Mouse (Mus musculus) limb, embryonic 11.5 days (tissue): ENCODE measurements around the gene Sox12. TPM values are rescaled to one million over a fixed set of nuclear protein-coding genes. Genes with fewer than 3 reads are reported as not detected.

Experiments
- ATAC-seq: fragments of 200-750 bp; cut with Nextera tagmentation; 2 replicates; pipeline ENCODE4 v1.8.0; 2017; ENCODE audit warnings: low read depth; ENCODE audit not compliant: insufficient number of reproducible peaks, low FRiP score, low TSS enrichment
- DNase-seq: peaks from one replicate; pipeline ENCODE4 v3.0.0-alpha.2; 2015; ENCODE audit warnings: low spot score
- H3K27ac ChIP-seq: fragments of 300-500 bp; sonication (generic); replicated peaks from 2 replicates; pipeline ENCODE4 v1.5.1; 2014; ENCODE audit warnings: low read depth, mild to moderate bottlenecking, low read length
- H3K27me3 ChIP-seq: fragments of 300-500 bp; sonication (generic); 2 replicates; pipeline ENCODE4 v1.6.1; 2014; ENCODE audit warnings: mild to moderate bottlenecking, low read length, mixed read lengths; ENCODE audit not compliant: control insufficient read depth, insufficient read depth
- H3K36me3 ChIP-seq: fragments of 300-500 bp; sonication (generic); 2 replicates; pipeline ENCODE4 v1.6.1; 2014; ENCODE audit warnings: mild to moderate bottlenecking, low read length, moderate library complexity, mixed read lengths; ENCODE audit not compliant: control insufficient read depth, insufficient read depth
- H3K4me1 ChIP-seq: fragments of 300-500 bp; sonication (generic); 2 replicates; pipeline ENCODE4 v1.6.1; 2014; ENCODE audit warnings: low read length, mixed read lengths; ENCODE audit not compliant: control insufficient read depth, insufficient read depth
- H3K4me2 ChIP-seq: fragments of 300-500 bp; sonication (generic); 2 replicates; pipeline ENCODE4 v1.6.1; 2014; ENCODE audit warnings: low read depth, mild to moderate bottlenecking, moderate library complexity; ENCODE audit not compliant: severe bottlenecking
- H3K4me3 ChIP-seq: fragments of 300-500 bp; sonication (generic); 2 replicates; pipeline ENCODE4 v1.5.1; 2014; ENCODE audit warnings: low read depth, low read length
- H3K9ac ChIP-seq: fragments of 300-500 bp; sonication (generic); 2 replicates; pipeline ENCODE4 v1.6.1; 2014; ENCODE audit warnings: mild to moderate bottlenecking, low read length
- H3K9me3 ChIP-seq: fragments of 300-500 bp; sonication (generic); 2 replicates; pipeline ENCODE4 v1.6.1; 2016; ENCODE audit warnings: low read length; ENCODE audit not compliant: control insufficient read depth
- WGBS: fragments of 180-500 bp; shearing (Covaris S2); extraction: QIAGEN DNeasy Blood & Tissue Kit; methylation state at CpG from one replicate; pipeline ENCODE4 v1.1.7; 2014; 5-methylcytosine and 5-hydroxymethylcytosine counted together
- polyA plus RNA-seq: library from polyadenylated mRNA; unstranded; fragments of >200 nt; fragmentation: Nextera tagmentation; extraction: Ambion mirVana; gene quantifications from 2 replicates; pipeline ENCODE4 v1.2.1, GENCODE M21; 2014

The Sox12 gene
- polyA plus RNA-seq: 21.1 and 21.8 TPM in 2 replicates

GRCm38 (mm10) chr2:152397680-152398435 is at the start of gene Sox12:
Gene Sox12, minus strand, starts transcription at chr2:152398063.
- Histone ChIP-seq H3K4me2 (peak within 1 kb of the TSS; percentile 58), H3K4me1 (peaks cover 22% of the 10 kb centered on the region), H3K9me3 (no peaks in the 10 kb centered on the region), H3K4me3 (peak within 1 kb of the TSS; percentile 88), H3K9ac (peak within 1 kb of the TSS; percentile 97), H3K36me3 (no peaks in the 10 kb centered on the region), H3K27ac (peak within 1 kb of the TSS; percentile 99), H3K27me3 (no peaks in the 10 kb centered on the region)
- DNase-seq: peak; percentile 100
- ATAC-seq: peak; percentile 57
- WGBS: under 1% methylated on average over 78 of the region's 104 CpGs

- Histone ChIP-seq H3K27me3 (no peaks in the 10 kb centered on the region), H3K9me3 (no peaks in the 10 kb centered on the region), H3K4me2 (no peak overlapping the region), H3K9ac (no peak overlapping the region), H3K27ac (no peak overlapping the region), H3K4me3 (no peak overlapping the region), H3K36me3 (no peaks in the 10 kb centered on the region), H3K4me1 (no peaks in the 10 kb centered on the region)
- 62% methylated on average over 5 of the region's 5 CpGs for whole genome bisulfite sequencing
- DNase-seq: no peak
- no peak for ATAC-seq
Observed at GRCm38 (mm10) chr2:152447461-152447860, 49.6 kb upstream of the Sox12 start.

- no peak overlapping the region for H3K27ac ChIP-seq
- no peak overlapping the region for H3K4me3 ChIP-seq
- H3K4me2 ChIP-seq: no peak overlapping the region
- 81% methylated on average over 2 of the region's 2 CpGs for WGBS
- H3K9me3 ChIP-seq: no peaks in the 10 kb centered on the region
- H3K9ac ChIP-seq: no peak overlapping the region
- H3K36me3 ChIP-seq: no peaks in the 10 kb centered on the region
- no peak for ATAC-seq
- H3K27me3 ChIP-seq: no peaks in the 10 kb centered on the region
- no peak for DNase-seq
- no peaks in the 10 kb centered on the region for H3K4me1 ChIP-seq
Observed at GRCm38 (mm10) chr2:152446642-152447041, 48.8 kb upstream of the Sox12 start.

GRCm38 (mm10) chr2:152443281-152443680 is 45.4 kb upstream of the Sox12 start:
- WGBS: 87% methylated on average over 8 of the region's 8 CpGs
- H3K36me3 ChIP-seq: no peaks in the 10 kb centered on the region

GRCm38 (mm10) chr2:152442322-152442721 is 44.5 kb upstream of the Sox12 start:
- H3K9me3 ChIP-seq: no peaks in the 10 kb centered on the region
- 87% methylated on average over 4 of the region's 4 CpGs for WGBS
- no peak for ATAC-seq
- H3K9ac ChIP-seq: no peak overlapping the region
- H3K4me1 ChIP-seq: peaks cover 1% of the 10 kb centered on the region; the same call in 1 of the 2 replicates
- no peak overlapping the region; the same call in 1 of the 2 replicates for H3K4me2 ChIP-seq
- H3K36me3 ChIP-seq: no peaks in the 10 kb centered on the region
- no peaks in the 10 kb centered on the region for H3K27me3 ChIP-seq
- DNase-seq: no peak
- H3K27ac ChIP-seq: no peak overlapping the region
- H3K4me3 ChIP-seq: no peak overlapping the region

More at GRCm38 (mm10) chr2:152443281-152443680, 45.4 kb upstream of the Sox12 start:
- Histone ChIP-seq H3K4me2 (no peak overlapping the region), H3K4me1 (no peaks in the 10 kb centered on the region), H3K9me3 (no peaks in the 10 kb centered on the region), H3K4me3 (no peak overlapping the region), H3K27me3 (no peaks in the 10 kb centered on the region), H3K9ac (no peak overlapping the region), H3K27ac (no peak overlapping the region)
- ATAC-seq (no peak), DNase-seq (no peak)

GRCm38 (mm10) chr2:152439833-152440232 is 42.0 kb upstream of the Sox12 start:
- H3K27me3 ChIP-seq: no peaks in the 10 kb centered on the region
- H3K4me2 ChIP-seq: no peak overlapping the region
- 84% methylated on average over 2 of the region's 2 CpGs for WGBS
- no peak for ATAC-seq
- peaks cover 4% of the 10 kb centered on the region; the same call in 1 of the 2 replicates for H3K4me1 ChIP-seq
- no peak overlapping the region for H3K27ac ChIP-seq
- H3K4me3 ChIP-seq: no peak overlapping the region
- H3K9me3 ChIP-seq: no peaks in the 10 kb centered on the region
- H3K36me3 ChIP-seq: no peaks in the 10 kb centered on the region
- DNase-seq: no peak
- no peak overlapping the region for H3K9ac ChIP-seq

- DNase-seq (no peak), ATAC-seq (no peak)
- Histone ChIP-seq H3K36me3 (no peaks in the 10 kb centered on the region), H3K9ac (no peak overlapping the region), H3K27me3 (no peaks in the 10 kb centered on the region), H3K4me2 (no peak overlapping the region), H3K4me1 (peaks cover 4% of the 10 kb centered on the region; the same call in 1 of the 2 replicates), H3K27ac (no peak overlapping the region), H3K9me3 (no peaks in the 10 kb centered on the region), H3K4me3 (no peak overlapping the region)
- WGBS: 65% methylated on average over 1 of the region's 1 CpGs
Observed at GRCm38 (mm10) chr2:152438963-152439362, 41.1 kb upstream of the Sox12 start.

- peak overlapping the region; percentile 26 for H3K4me3 ChIP-seq
- 4% methylated on average over 23 of the region's 23 CpGs for WGBS
- H3K27ac ChIP-seq: no peak overlapping the region
Observed at GRCm38 (mm10) chr2:152436983-152437860, 39.4 kb upstream of the Sox12 start.

More at GRCm38 (mm10) chr2:152436983-152437860, 39.4 kb upstream of the Sox12 start:
- peak overlapping the region; percentile 57 for H3K9ac ChIP-seq
- H3K4me2 ChIP-seq: peak overlapping the region; percentile 56
- no peaks in the 10 kb centered on the region for H3K27me3 ChIP-seq
- peaks cover 4% of the 10 kb centered on the region; the same call in 1 of the 2 replicates for H3K4me1 ChIP-seq
- DNase-seq (peak; percentile 93), ATAC-seq (peak; percentile 77)
- no peaks in the 10 kb centered on the region for H3K9me3 ChIP-seq
- H3K36me3 ChIP-seq: no peaks in the 10 kb centered on the region
